Mouse (Mus musculus) heart, adult 2 months (tissue): ENCODE measurements at regions not wholly inside any gene's neighbourhood (a gene's known extent, or its start where the extent isn't known, plus 50 kb on each side); places are given as distances from the start of the nearest gene placed in this dataset.

Source experiments
- CTCF ChIP-seq: fragments of 200-600 bp; IDR thresholded peaks from 2 replicates; pipeline ENCODE4 v1.8.1; 2022; ENCODE audit warnings: antibody characterized with exemption, mild to moderate bottlenecking, moderate library complexity
- POLR2A ChIP-seq: fragments of 200-500 bp; IDR thresholded peaks from 2 replicates; pipeline ENCODE4 v1.6.1; 2011; ENCODE audit warnings: mild to moderate bottlenecking, low read depth, low read length, control low read depth; ENCODE audit not compliant: insufficient read depth

- TF ChIP-seq POLR2A (no peak), CTCF (no peak)
Observed at GRCm38 (mm10) chr15:51176466-51176865, 2708.2 kb upstream of the Gm7489 start.
